Mouse (Mus musculus) cerebellum, adult 2 months (tissue): Measurements from ENCODE around the gene Apol7a.

ENCODE experiments used
- CTCF ChIP-seq: fragments of 200-500 bp; IDR thresholded peaks from 2 replicates; pipeline ENCODE4 v1.5.1; 2011; ENCODE audit warnings: low read depth, mild to moderate bottlenecking, control low read depth, low read length, moderate library complexity, borderline replicate concordance; ENCODE audit not compliant: insufficient read depth
- POLR2A ChIP-seq: fragments of 200-500 bp; IDR thresholded peaks from 2 replicates; pipeline ENCODE4 v1.6.1; 2011; ENCODE audit warnings: low read length, control low read depth, borderline replicate concordance; ENCODE audit not compliant: insufficient read depth

GRCm38 (mm10) chr15:77350117-77350516 lies 48.8 kb downstream of the Apol7a start:
- TF ChIP-seq CTCF (no peak), POLR2A (no peak)
